Mouse (Mus musculus) kidney, postnatal 0 days (tissue): Measurements from ENCODE around the gene Cramp1l. TPM values are rescaled to one million over a fixed set of nuclear protein-coding genes. Genes with fewer than 3 reads are reported as not detected.

ENCODE experiments used
- ATAC-seq: fragments of 200-750 bp; cut with Nextera tagmentation; replicated peaks from 2 replicates; pipeline ENCODE4 v1.8.0; 2017; ENCODE audit warnings: low read depth, moderate number of reproducible peaks, moderate TSS enrichment, moderate library complexity; ENCODE audit not compliant: low FRiP score
- DNase-seq: peaks from one replicate; pipeline ENCODE4 v3.0.0-alpha.2; 2016; ENCODE audit warnings: low spot score
- H3K27ac ChIP-seq: fragments of 300-500 bp; sonication (generic); 2 replicates; pipeline ENCODE4 v1.5.1; 2014; ENCODE audit warnings: mild to moderate bottlenecking
- H3K27me3 ChIP-seq: fragments of 300-500 bp; sonication (generic); 2 replicates; pipeline ENCODE4 v1.6.1; 2014; ENCODE audit warnings: low read length, mixed read lengths; ENCODE audit not compliant: insufficient read depth
- H3K36me3 ChIP-seq: fragments of 300-500 bp; sonication (generic); 2 replicates; pipeline ENCODE4 v1.6.1; 2014; ENCODE audit warnings: low read length, mixed read lengths; ENCODE audit not compliant: insufficient read depth
- H3K4me1 ChIP-seq: fragments of 300-500 bp; sonication (generic); replicated peaks from 2 replicates; pipeline ENCODE4 v1.6.1; 2014; ENCODE audit warnings: antibody characterized with exemption, low read length, mixed read lengths; ENCODE audit not compliant: insufficient read depth
- H3K4me2 ChIP-seq: fragments of 300-500 bp; sonication (generic); 2 replicates; pipeline ENCODE4 v1.6.1; 2014; ENCODE audit warnings: mild to moderate bottlenecking, low read length, moderate library complexity, mixed read lengths
- H3K4me3 ChIP-seq: fragments of 300-500 bp; sonication (generic); replicated peaks from 2 replicates; pipeline ENCODE4 v1.5.1; 2014; ENCODE audit warnings: low read depth, low read length
- H3K9ac ChIP-seq: fragments of 300-500 bp; sonication (generic); 2 replicates; pipeline ENCODE4 v1.6.1; 2014; ENCODE audit warnings: low read depth, low read length
- H3K9me3 ChIP-seq: fragments of 300-500 bp; sonication (generic); replicated peaks from 2 replicates; pipeline ENCODE4 v1.6.1; 2016; ENCODE audit warnings: low read length, inconsistent platforms, mixed read lengths
- CTCF ChIP-seq: IDR thresholded peaks from 2 replicates; pipeline ENCODE4 v1.5.1; 2016; ENCODE audit warnings: antibody characterized with exemption, low read depth, mild to moderate bottlenecking, moderate library complexity
- WGBS: fragments of 180-500 bp; shearing (Covaris S2); extraction: QIAGEN DNeasy Blood & Tissue Kit; methylation state at CpG from one replicate; pipeline ENCODE4 v1.1.7; 2014; 5-methylcytosine and 5-hydroxymethylcytosine counted together
- polyA plus RNA-seq: library from polyadenylated mRNA; unstranded; fragments of >200 nt; fragmentation: Nextera tagmentation; extraction: Ambion mirVana; gene quantifications from 2 replicates; pipeline ENCODE4 v1.2.1, GENCODE M21; 2015

The Cramp1l gene
- 3.4 and 4.5 TPM in 2 replicates for polyA plus RNA-seq

DNA sequence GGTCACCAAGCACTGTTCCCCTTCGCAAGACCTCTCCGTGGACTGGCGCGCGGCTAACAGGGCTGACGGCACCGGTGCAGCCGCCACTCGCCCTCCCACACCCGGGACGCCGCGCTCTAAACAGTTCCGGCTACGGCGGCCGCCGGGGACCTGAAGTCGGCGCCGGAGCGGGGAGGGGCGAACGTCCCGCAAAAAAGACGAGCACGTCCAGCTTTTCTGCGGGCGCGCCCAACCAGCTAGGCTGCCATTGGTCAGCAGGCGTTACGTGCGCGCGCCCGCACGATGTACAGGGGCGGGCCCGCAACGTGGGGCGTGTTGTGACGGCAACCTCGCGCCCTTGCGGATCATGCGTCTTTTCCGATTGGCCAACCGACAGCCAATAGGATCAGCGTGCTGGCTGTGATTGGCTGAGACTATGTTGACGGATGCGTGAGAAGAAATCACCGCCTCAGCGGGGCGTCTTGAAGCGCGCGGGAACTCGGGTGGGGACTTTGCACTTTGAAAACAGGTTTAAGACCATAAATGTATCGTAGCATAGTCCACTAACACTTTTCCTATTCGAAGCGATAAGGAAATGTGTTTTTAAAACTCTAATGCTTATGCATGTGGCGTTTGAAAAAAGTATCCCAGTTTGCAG lies at the start of gene Cramp1l, which contains the start of gene Ift140:
Gene Cramp1l, minus strand, starts transcription at position 134 of the 637 bp plus-strand sequence.
Gene Ift140, plus strand, starts transcription at position 431 of the 637 bp plus-strand sequence.
- Histone ChIP-seq H3K4me3 (peak within 1 kb of the TSS; percentile 97), H3K9me3 (no peaks in the 10 kb centered on the region), H3K36me3 (peaks cover 10% of the 10 kb centered on the region; the same call in 1 of the 2 replicates), H3K4me2 (peak within 1 kb of the TSS; percentile 78), H3K27me3 (no peaks in the 10 kb centered on the region), H3K27ac (peak within 1 kb of the TSS; percentile 93), H3K4me1 (peaks cover 5% of the 10 kb centered on the region; the same call in 1 of the 2 replicates), H3K9ac (peak within 1 kb of the TSS; percentile 95)
- TF ChIP-seq CTCF: no peak
- WGBS: under 1% methylated on average over 62 of the region's 62 CpGs
- ATAC-seq (peak; percentile 97), DNase-seq (peak; percentile 99)

DNA sequence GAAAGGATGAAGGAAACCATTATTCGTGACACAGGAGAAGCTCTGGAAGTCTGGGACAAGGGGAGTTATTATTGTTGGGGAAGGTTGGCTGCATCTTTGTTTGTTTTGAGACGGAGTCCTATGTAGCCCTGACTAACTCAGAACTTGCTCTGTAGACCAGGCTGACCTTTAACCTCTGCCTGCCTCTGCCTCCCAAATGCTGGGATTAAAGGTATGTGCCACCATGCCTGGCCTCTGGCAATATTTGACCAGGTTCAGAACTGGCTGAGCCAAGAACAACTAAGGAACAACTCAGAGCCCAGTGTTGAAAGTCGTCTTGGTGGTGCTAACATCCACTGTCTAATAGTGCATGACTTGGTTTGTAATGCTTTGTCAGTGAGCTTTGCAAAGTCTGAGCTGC lies 49.6 kb upstream of the Cramp1l start:
- no peaks in the 10 kb centered on the region for H3K4me1 ChIP-seq
- H3K27me3 ChIP-seq: no peaks in the 10 kb centered on the region
- H3K27ac ChIP-seq: no peak overlapping the region
- peaks cover 12% of the 10 kb centered on the region; the same call in 1 of the 2 replicates for H3K36me3 ChIP-seq
- no peaks in the 10 kb centered on the region for H3K9me3 ChIP-seq
- no peak for TF ChIP-seq CTCF
- DNase-seq: no peak
- H3K4me3 ChIP-seq: no peak overlapping the region
- H3K9ac ChIP-seq: no peak overlapping the region
- no peak for ATAC-seq
- no peak overlapping the region for H3K4me2 ChIP-seq
- 66% methylated on average over 3 of the region's 3 CpGs for WGBS

- H3K4me3 ChIP-seq: no peak overlapping the region
- no peaks in the 10 kb centered on the region for H3K9me3 ChIP-seq
- peak; percentile 11; the same call in 1 of the 2 replicates for TF ChIP-seq CTCF
- H3K4me1 ChIP-seq: no peaks in the 10 kb centered on the region
- no peaks in the 10 kb centered on the region for H3K27me3 ChIP-seq
- H3K36me3 ChIP-seq: peaks cover 13% of the 10 kb centered on the region; the same call in 1 of the 2 replicates
- H3K9ac ChIP-seq: no peak overlapping the region
- WGBS: 42% methylated on average over 9 of the region's 9 CpGs
- no peak overlapping the region for H3K4me2 ChIP-seq
- H3K27ac ChIP-seq: peak overlapping the region; percentile 14
- peak; percentile 91 for DNase-seq
- no peak for ATAC-seq
Measured at GRCm38 (mm10) chr17:25064351-25064750, 48.8 kb upstream of the Cramp1l start.

DNA sequence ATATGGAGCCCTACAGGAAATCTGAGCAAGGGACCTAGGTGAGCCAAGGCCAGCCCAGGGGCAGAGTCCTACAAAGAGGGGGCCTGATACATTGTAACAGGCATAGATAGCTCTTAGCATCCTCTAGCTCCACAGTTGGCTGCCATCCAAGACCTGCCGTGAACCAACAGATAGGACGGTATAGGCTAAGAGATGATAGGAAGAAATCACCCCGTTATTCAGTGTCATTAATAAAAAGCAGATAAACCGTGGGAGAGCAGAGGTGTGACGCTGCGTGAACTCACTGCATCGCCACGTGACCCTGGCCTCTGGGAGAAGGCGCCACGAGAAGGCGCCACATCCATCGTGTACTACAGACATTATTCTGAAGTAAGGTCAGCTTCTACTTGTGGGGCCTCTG lies 48.3 kb upstream of the Cramp1l start:
- Histone ChIP-seq H3K27me3 (no peaks in the 10 kb centered on the region), H3K4me2 (no peak overlapping the region), H3K27ac (peak overlapping the region; percentile 14; the same call in 1 of the 2 replicates), H3K9me3 (no peaks in the 10 kb centered on the region), H3K4me1 (no peaks in the 10 kb centered on the region), H3K36me3 (peaks cover 18% of the 10 kb centered on the region; the same call in 1 of the 2 replicates), H3K9ac (no peak overlapping the region), H3K4me3 (no peak overlapping the region)
- ATAC-seq (no peak; the same call in 1 of the 2 replicates), DNase-seq (no peak)
- no peak for TF ChIP-seq CTCF
- 66% methylated on average over 12 of the region's 12 CpGs for WGBS

GRCm38 (mm10) chr17:25063261-25063660 lies 47.7 kb upstream of the Cramp1l start:
- WGBS: 78% methylated on average over 4 of the region's 4 CpGs
- ATAC-seq: no peak

DNA sequence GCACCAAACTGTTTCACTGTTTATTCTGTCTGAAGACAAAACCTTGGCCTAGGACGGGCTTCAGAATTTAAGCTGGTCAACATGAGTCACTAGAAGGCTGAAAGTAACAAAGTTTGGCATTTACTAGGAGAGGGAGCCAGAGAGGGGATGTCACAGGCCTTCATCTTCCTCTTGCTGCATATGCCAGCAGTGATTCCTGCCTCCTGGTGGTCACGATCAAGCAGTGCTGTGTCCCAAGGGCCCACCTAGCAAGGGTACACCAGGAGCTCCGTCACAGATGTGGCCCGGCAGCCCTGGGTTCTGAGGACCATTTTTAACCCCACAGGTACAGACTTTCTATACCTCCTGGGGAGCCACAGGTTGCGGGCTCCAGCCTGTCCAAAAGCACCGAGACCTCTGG lies 41.5 kb upstream of the Cramp1l start:
- 89% methylated on average over 6 of the region's 6 CpGs for WGBS

More at GRCm38 (mm10) chr17:25063261-25063660, 47.7 kb upstream of the Cramp1l start:
- H3K9me3 ChIP-seq: no peaks in the 10 kb centered on the region
- H3K27me3 ChIP-seq: no peaks in the 10 kb centered on the region
- H3K36me3 ChIP-seq: peaks cover 21% of the 10 kb centered on the region; the same call in 1 of the 2 replicates
- no peak overlapping the region for H3K27ac ChIP-seq
- no peak overlapping the region for H3K4me2 ChIP-seq
- DNase-seq: no peak
- H3K4me3 ChIP-seq: no peak overlapping the region
- no peaks in the 10 kb centered on the region for H3K4me1 ChIP-seq
- no peak overlapping the region for H3K9ac ChIP-seq
- TF ChIP-seq CTCF: no peak

More for the DNA sequence above, 41.5 kb upstream of the Cramp1l start:
- ATAC-seq (no peak), DNase-seq (no peak)
- Histone ChIP-seq H3K4me3 (no peak overlapping the region), H3K4me2 (no peak overlapping the region), H3K27me3 (no peaks in the 10 kb centered on the region), H3K4me1 (no peaks in the 10 kb centered on the region), H3K9me3 (no peaks in the 10 kb centered on the region), H3K9ac (no peak overlapping the region), H3K36me3 (peaks cover 49% of the 10 kb centered on the region), H3K27ac (no peak overlapping the region)
- peak; percentile 25; the same call in 1 of the 2 replicates for TF ChIP-seq CTCF
